Mouse (Mus musculus) kidney, adult 2 months (tissue): ENCODE measurements around the gene Arhgap31.

ENCODE experiments used
- CTCF ChIP-seq: fragments of 200-500 bp; conservative IDR thresholded peaks from 2 replicates; pipeline ENCODE4 v1.5.1; 2011; ENCODE audit warnings: low read depth, mild to moderate bottlenecking, control low read depth, low read length, moderate library complexity, mixed read lengths; ENCODE audit not compliant: insufficient read depth, insufficient read length
- POLR2A ChIP-seq: fragments of 200-500 bp; IDR thresholded peaks from one replicate; pipeline ENCODE4 v1.6.1; 2011; ENCODE audit warnings: low read depth, low read length, control low read depth

DNA sequence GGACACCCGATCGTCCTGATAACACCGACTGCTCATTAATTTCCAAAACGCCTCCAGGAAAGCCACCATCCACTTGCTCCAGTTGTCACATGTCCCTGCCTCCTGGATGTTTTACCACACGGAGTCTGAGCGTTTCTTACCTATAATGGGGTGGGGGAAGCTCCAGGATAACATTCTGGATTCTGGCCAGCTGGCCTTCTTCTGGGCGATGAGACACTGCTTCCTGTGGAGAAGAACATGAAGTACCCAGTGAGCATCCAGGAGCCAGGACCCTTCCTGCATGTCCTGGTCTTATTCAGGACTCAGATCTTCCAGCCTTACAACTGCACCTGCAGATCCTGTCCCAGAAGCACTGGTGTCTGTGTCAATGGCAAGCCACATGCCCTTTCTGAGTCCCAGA is 87.7 kb downstream of the Arhgap31 start:
- TF ChIP-seq CTCF (no peak), POLR2A (no peak)
